Mouse (Mus musculus) spleen, adult 2 months (tissue): ENCODE results near the gene Gm4894.

Experiments used
- CTCF ChIP-seq: fragments of 200-500 bp; IDR thresholded peaks from 2 replicates; pipeline ENCODE4 v1.5.1; 2011; ENCODE audit warnings: mild to moderate bottlenecking, inconsistent platforms; ENCODE audit not compliant: insufficient read depth, insufficient read length, insufficient replicate concordance; ENCODE audit errors: extremely low read depth
- POLR2A ChIP-seq: fragments of 200-500 bp; IDR thresholded peaks from 2 replicates; pipeline ENCODE4 v1.6.1; 2011; ENCODE audit warnings: low read depth, low read length, inconsistent platforms

- TF ChIP-seq CTCF (no peak), POLR2A (no peak)
Measured at GRCm38 (mm10) chr9:49310821-49311220, 60.5 kb downstream of the Gm4894 start.
